Mouse (Mus musculus) left cerebral cortex, adult 11 months (tissue): ENCODE measurements at regions not wholly inside any gene's neighbourhood (a gene's known extent, or its start where the extent isn't known, plus 50 kb on each side); places are given as distances from the start of the nearest gene placed in this dataset.

Experiments used
- DNase-seq: peaks from one replicate; pipeline ENCODE4 v3.0.0; 2022; ENCODE audit warnings: low spot score

DNA sequence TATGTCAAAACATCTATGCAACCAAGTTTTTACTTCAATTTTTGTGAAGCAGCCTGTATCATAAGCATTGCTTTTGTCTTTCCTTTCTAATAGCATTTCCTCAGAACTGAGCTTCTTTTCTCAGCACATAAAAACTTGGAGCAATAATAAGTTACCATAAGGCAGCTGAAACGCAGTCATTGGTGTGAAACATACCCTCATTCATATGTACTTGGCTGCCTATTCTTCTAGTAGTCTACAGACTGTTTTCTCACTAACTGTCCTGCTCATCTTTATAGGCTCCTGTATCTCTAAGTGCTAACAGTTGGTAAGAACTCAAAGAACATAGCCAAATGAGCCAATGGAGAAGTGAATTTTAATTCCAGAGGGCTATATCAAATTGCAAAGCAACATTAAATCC is 454.6 kb upstream of the Ptprd start:
- peak; percentile 0 for DNase-seq

- DNase-seq: no peak
Measured at GRCm38 (mm10) chr4:78642773-78643172, 431.0 kb upstream of the Ptprd start.

- DNase-seq: no peak
Measured at GRCm38 (mm10) chr4:78606461-78606830, 394.7 kb upstream of the Ptprd start.

- DNase-seq: no peak
Measured at GRCm38 (mm10) chr4:78605763-78606460, 394.2 kb upstream of the Ptprd start.

GRCm38 (mm10) chr4:78581590-78581989 is 369.8 kb upstream of the Ptprd start:
- no peak for DNase-seq

DNA sequence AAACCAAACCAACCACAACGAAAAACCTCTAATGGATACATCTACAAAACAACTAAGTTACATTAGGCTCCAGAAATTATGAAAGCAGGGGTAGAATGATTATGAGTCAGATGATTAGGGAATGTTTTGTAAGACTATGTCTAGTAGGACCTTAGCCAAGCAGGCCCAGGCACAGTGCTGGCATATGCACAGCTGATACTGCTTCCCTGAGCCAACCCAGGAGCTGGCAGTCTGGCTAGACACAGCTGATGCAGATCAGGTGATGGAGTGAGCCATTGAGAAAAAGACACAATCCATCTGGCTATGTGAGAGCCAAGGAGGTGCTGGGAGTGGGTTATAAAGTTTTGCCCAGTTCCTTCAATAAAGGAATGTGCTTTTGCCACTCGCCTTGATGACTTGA is 353.6 kb upstream of the Ptprd start:
- DNase-seq: no peak
